Mouse (Mus musculus): ENCODE measurements around the gene AC161166.1. TPM values are rescaled to one million over a fixed set of nuclear protein-coding genes. Genes with fewer than 3 reads are reported as not detected.

AC161166.1 gene
- polyA plus RNA-seq, 1 experiment from 2014 or later = 2.2 TPM

GRCm38 (mm10) chr7:24480121-24480941 lies 31.9 kb downstream of the AC161166.1 start:
- peak overlapping the region; percentile 78 for H3K4me3 ChIP-seq
- WGBS = 46% methylated on average over 18 of the region's 18 CpGs

DNA sequence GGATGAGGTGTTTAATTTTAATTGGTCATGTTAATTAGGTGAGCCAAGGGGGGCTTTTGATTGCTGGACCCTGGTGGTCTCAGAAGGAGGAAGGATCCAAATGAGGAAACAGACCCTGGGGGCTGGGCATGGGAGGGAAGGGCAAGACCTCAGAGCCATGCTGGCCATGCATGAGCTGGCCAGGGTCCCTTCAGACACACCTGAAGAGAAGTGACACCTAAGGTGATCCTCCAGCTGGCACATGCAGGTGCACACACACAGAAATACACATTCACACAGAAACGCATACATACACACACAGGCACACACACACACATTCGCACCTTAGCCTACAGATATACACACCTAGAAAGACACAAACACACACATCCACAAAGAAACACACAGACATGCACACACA lies 32.6 kb downstream of the AC161166.1 start:
- peaks cover 39% of the 10 kb centered on the region for H3K4me1 ChIP-seq
- H3K9ac ChIP-seq = no peak overlapping the region

More at GRCm38 (mm10) chr7:24480121-24480941, 31.9 kb downstream of the AC161166.1 start:
- no peak for ATAC-seq (replicated peaks)
- Histone ChIP-seq H3K9me3 (no peaks in the 10 kb centered on the region), H3K9ac (peak overlapping the region; percentile 89; the same call in 1 of the 2 replicates), H3K4me2 (peak overlapping the region; percentile 72), H3K27me3 (replicated peaks) (no peaks in the 10 kb centered on the region), H3K4me1 (peaks cover 45% of the 10 kb centered on the region), H3K27ac (no peak overlapping the region), H3K36me3 (replicated peaks) (no peaks in the 10 kb centered on the region)

GRCm38 (mm10) chr7:24478911-24479310 lies 33.3 kb downstream of the AC161166.1 start:
- no peak overlapping the region for H3K4me2 ChIP-seq
- H3K9ac ChIP-seq = no peak overlapping the region
- no peak overlapping the region for H3K27ac ChIP-seq
- 87% methylated on average over 5 of the region's 5 CpGs for WGBS
- peaks cover 31% of the 10 kb centered on the region for H3K4me1 ChIP-seq
- H3K36me3 ChIP-seq (replicated peaks) = no peaks in the 10 kb centered on the region
- no peaks in the 10 kb centered on the region for H3K27me3 ChIP-seq (replicated peaks)
- no peak for ATAC-seq (replicated peaks)
- no peak overlapping the region for H3K4me3 ChIP-seq
- H3K9me3 ChIP-seq = no peaks in the 10 kb centered on the region

More for the DNA sequence above, 32.6 kb downstream of the AC161166.1 start:
- no peak for ATAC-seq (replicated peaks)
- Histone ChIP-seq H3K27me3 (replicated peaks) (no peaks in the 10 kb centered on the region), H3K4me3 (no peak overlapping the region), H3K36me3 (replicated peaks) (no peaks in the 10 kb centered on the region), H3K9me3 (no peaks in the 10 kb centered on the region), H3K27ac (no peak overlapping the region), H3K4me2 (peak overlapping the region; percentile 72; the same call in 1 of the 2 replicates)
- 94% methylated on average over 2 of the region's 2 CpGs for WGBS

DNA sequence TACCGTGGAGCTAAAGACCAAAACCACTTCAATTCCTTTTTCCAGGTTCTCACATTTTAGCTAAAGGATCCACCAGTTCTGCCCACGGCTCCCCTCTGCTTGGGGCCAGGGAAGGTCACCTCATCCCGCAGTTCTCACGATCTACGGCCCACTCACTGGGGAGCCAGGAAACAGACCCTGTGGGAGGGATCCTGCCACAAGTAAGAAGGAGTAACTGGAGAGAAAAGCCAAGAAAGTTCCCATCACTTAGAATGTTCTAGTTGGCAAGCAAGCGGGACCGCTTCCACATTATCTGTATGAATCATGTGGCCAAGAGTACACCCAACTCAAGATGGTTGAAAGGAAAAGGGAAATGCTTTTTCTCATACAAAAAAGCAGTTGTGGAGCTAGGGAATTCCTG lies 35.4 kb downstream of the AC161166.1 start:
- no peak for ATAC-seq (replicated peaks)
- 87% methylated on average over 7 of the region's 7 CpGs for WGBS
- H3K4me2 ChIP-seq = no peak overlapping the region
- no peaks in the 10 kb centered on the region for H3K27me3 ChIP-seq (replicated peaks)
- H3K9me3 ChIP-seq = no peaks in the 10 kb centered on the region
- H3K9ac ChIP-seq = no peak overlapping the region
- no peaks in the 10 kb centered on the region for H3K36me3 ChIP-seq (replicated peaks)
- no peak overlapping the region for H3K27ac ChIP-seq
- H3K4me1 ChIP-seq = peaks cover 18% of the 10 kb centered on the region
- no peak overlapping the region for H3K4me3 ChIP-seq

DNA sequence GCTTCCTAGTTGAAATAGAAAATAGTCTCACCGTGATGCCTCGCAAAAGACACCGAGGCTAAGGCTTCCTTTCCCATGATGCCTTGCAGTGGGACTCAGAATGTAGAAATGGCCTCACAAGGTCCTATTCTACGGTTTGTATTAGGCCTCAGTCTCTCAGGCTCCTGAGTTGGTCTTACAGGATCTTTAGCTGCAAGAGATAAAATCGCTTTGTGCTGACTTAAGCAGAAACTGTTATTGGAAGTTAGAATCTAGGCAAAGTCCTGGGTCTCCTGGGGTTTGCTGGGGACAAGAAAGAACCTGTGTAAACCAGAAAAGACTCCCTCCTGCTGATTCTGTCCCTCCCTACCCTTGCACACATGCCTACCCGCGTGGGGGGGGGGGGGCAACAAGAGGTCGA lies 35.9 kb downstream of the AC161166.1 start:
- Histone ChIP-seq H3K27me3 (replicated peaks) (no peaks in the 10 kb centered on the region), H3K4me2 (no peak overlapping the region), H3K4me3 (no peak overlapping the region), H3K27ac (no peak overlapping the region), H3K4me1 (peaks cover 18% of the 10 kb centered on the region), H3K9me3 (no peaks in the 10 kb centered on the region), H3K36me3 (replicated peaks) (no peaks in the 10 kb centered on the region), H3K9ac (no peak overlapping the region)
- no peak for ATAC-seq (replicated peaks)
- 80% methylated on average over 8 of the region's 8 CpGs for WGBS

GRCm38 (mm10) chr7:24474811-24475506 lies 37.3 kb downstream of the AC161166.1 start:
- peaks cover 5% of the 10 kb centered on the region for H3K4me1 ChIP-seq
- WGBS = 30% methylated on average over 21 of the region's 21 CpGs
- no peak overlapping the region for H3K27ac ChIP-seq

GRCm38 (mm10) chr7:24473913-24474529 lies 38.2 kb downstream of the AC161166.1 start:
- WGBS = 40% methylated on average over 10 of the region's 10 CpGs
- no peak overlapping the region for H3K4me3 ChIP-seq
- H3K27ac ChIP-seq = no peak overlapping the region
- no peak overlapping the region for H3K9ac ChIP-seq
- no peaks in the 10 kb centered on the region for H3K27me3 ChIP-seq (replicated peaks)
- no peaks in the 10 kb centered on the region for H3K9me3 ChIP-seq
- H3K36me3 ChIP-seq (replicated peaks) = no peaks in the 10 kb centered on the region
- H3K4me2 ChIP-seq = no peak overlapping the region
- no peaks in the 10 kb centered on the region for H3K4me1 ChIP-seq
- 0 out of 2 replicates have a peak, but pooled peaks have one; percentile 22 for ATAC-seq (replicated peaks)

More at GRCm38 (mm10) chr7:24474811-24475506, 37.3 kb downstream of the AC161166.1 start:
- ATAC-seq (replicated peaks) = no peak
- Histone ChIP-seq H3K36me3 (replicated peaks) (no peaks in the 10 kb centered on the region), H3K9ac (no peak overlapping the region), H3K4me2 (no peak overlapping the region), H3K9me3 (no peaks in the 10 kb centered on the region), H3K27me3 (replicated peaks) (no peaks in the 10 kb centered on the region), H3K4me3 (no peak overlapping the region)

GRCm38 (mm10) chr7:24472937-24473336 lies 39.3 kb downstream of the AC161166.1 start:
- 0 out of 2 replicates have a peak, but pooled peaks have one; percentile 22 for ATAC-seq (replicated peaks)
- 73% methylated on average over 7 of the region's 7 CpGs for WGBS

DNA sequence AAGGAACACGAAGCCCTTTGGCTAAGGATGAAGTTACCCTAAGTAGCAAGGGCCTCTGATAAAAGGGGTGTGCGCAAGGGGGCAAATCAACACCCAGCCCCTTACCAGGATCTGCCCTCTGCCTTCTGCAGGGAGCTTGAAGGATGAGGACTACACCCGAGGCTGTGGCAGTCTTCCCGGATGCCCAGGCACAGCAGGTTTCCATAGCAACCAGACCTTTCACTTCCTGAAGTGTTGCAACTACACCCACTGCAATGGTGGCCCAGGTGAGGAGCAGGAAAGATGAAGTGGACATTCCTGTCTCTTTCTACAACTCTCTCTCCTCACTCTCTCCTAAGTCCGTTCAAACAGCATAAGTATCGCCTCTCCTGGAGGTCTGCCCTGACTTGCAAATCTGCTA lies 39.8 kb downstream of the AC161166.1 start:
- Histone ChIP-seq H3K9ac (no peak overlapping the region), H3K4me2 (no peak overlapping the region), H3K4me1 (no peaks in the 10 kb centered on the region), H3K9me3 (no peaks in the 10 kb centered on the region), H3K36me3 (replicated peaks) (no peaks in the 10 kb centered on the region), H3K4me3 (no peak overlapping the region), H3K27me3 (replicated peaks) (no peaks in the 10 kb centered on the region), H3K27ac (no peak overlapping the region)
- peak; percentile 49; the same call in 1 of the 2 replicates for ATAC-seq (replicated peaks)
- WGBS = 68% methylated on average over 6 of the region's 6 CpGs

More at GRCm38 (mm10) chr7:24472937-24473336, 39.3 kb downstream of the AC161166.1 start:
- H3K9ac ChIP-seq = no peak overlapping the region
- H3K4me2 ChIP-seq = no peak overlapping the region
- no peaks in the 10 kb centered on the region for H3K36me3 ChIP-seq (replicated peaks)
- no peak overlapping the region for H3K4me3 ChIP-seq
- no peak overlapping the region for H3K27ac ChIP-seq
- H3K9me3 ChIP-seq = no peaks in the 10 kb centered on the region
- no peaks in the 10 kb centered on the region for H3K4me1 ChIP-seq
- no peaks in the 10 kb centered on the region for H3K27me3 ChIP-seq (replicated peaks)

- no peak overlapping the region for H3K4me2 ChIP-seq
- H3K9ac ChIP-seq = no peak overlapping the region
- 95% methylated on average over 7 of the region's 7 CpGs for WGBS
- H3K4me3 ChIP-seq = no peak overlapping the region
- no peaks in the 10 kb centered on the region for H3K36me3 ChIP-seq (replicated peaks)
- ATAC-seq (replicated peaks) = no peak
- no peaks in the 10 kb centered on the region for H3K27me3 ChIP-seq (replicated peaks)
- no peaks in the 10 kb centered on the region for H3K9me3 ChIP-seq
- no peaks in the 10 kb centered on the region for H3K4me1 ChIP-seq
- H3K27ac ChIP-seq = no peak overlapping the region
Observed at GRCm38 (mm10) chr7:24470356-24470755, 41.9 kb downstream of the AC161166.1 start.

DNA sequence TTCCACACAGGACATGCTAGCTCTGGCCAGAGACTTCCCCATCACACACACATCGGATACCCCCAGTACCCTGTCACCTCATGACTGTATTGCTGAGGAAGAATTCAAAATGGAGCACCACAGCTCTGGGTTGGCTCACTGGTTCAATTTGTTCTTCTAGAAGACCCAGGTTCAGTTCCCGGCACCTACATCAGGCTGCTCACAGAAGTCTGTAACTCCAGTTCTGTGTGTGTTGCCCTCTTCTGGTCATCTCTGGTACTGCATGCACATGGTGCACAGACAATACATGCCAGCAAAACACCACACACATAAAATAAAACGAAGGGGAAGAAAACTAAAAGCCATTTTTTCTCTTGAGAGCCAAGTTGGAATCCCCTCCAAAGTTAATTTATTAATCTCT lies 43.1 kb downstream of the AC161166.1 start:
- WGBS = 89% methylated on average over 3 of the region's 3 CpGs
- no peaks in the 10 kb centered on the region for H3K9me3 ChIP-seq
- H3K4me2 ChIP-seq = no peak overlapping the region
- ATAC-seq (replicated peaks) = no peak
- H3K36me3 ChIP-seq (replicated peaks) = no peaks in the 10 kb centered on the region
- H3K4me3 ChIP-seq = no peak overlapping the region
- no peaks in the 10 kb centered on the region for H3K27me3 ChIP-seq (replicated peaks)
- no peak overlapping the region for H3K9ac ChIP-seq
- H3K4me1 ChIP-seq = no peaks in the 10 kb centered on the region
- no peak overlapping the region for H3K27ac ChIP-seq

DNA sequence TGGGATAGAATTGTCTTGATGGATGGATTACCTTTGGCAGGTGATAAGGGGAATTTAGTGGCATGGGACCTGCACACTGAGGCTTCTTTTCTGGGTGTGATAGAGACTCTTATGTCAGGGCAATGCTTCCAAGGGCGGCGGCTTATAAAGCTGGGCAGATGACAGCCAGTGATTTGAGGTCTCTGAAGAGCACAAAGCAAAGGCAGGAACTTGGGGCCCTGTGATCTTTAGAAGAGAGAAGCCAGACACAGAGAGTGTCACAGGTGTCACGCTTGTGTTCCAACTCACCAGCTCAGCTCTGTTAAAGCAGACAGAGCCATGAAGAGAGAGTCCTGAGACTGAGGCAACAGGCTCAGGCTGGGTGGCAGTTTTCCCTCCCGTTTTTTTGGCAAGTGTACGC lies 44.4 kb downstream of the AC161166.1 start:
- Histone ChIP-seq H3K9ac (no peak overlapping the region), H3K36me3 (replicated peaks) (no peaks in the 10 kb centered on the region), H3K4me1 (peaks cover 4% of the 10 kb centered on the region; the same call in 1 of the 2 replicates), H3K27ac (no peak overlapping the region), H3K4me2 (no peak overlapping the region), H3K27me3 (replicated peaks) (no peaks in the 10 kb centered on the region), H3K9me3 (no peaks in the 10 kb centered on the region), H3K4me3 (no peak overlapping the region)
- ATAC-seq (replicated peaks) = no peak
- 83% methylated on average over 5 of the region's 5 CpGs for WGBS

Measured in midbrain, embryonic 15.5 days (tissue).